Mouse (Mus musculus): ENCODE results near the gene 4930469K13Rik.

GRCm38 (mm10) chr11:34040061-34040460 is 58.3 kb downstream of the 4930469K13Rik start:
- TF ChIP-seq CTCF (IDR thresholded peaks at IDR 0.05; ENCODE audit: low read depth) (no peak), EP300 (optimal IDR thresholded peaks at IDR 0.05) (no peak)

All from stomach, postnatal 0 days (tissue).